Mouse (Mus musculus) thymus, adult 2 months (tissue): ENCODE data around the gene Slx1b. TPM values are rescaled to one million over a fixed set of nuclear protein-coding genes. Genes with fewer than 3 reads are reported as not detected.

Experiments used
- DNase-seq: peaks from one replicate; pipeline ENCODE4 v3.0.0; 2021
- H3K27ac ChIP-seq: fragments of 200-500 bp; 2 replicates; pipeline ENCODE4 v1.5.1; 2012; ENCODE audit warnings: low read length, control low read depth; ENCODE audit not compliant: control insufficient read depth, insufficient read depth
- H3K27me3 ChIP-seq: fragments of 200-500 bp; 2 replicates; pipeline ENCODE4 v1.6.1; 2012; ENCODE audit warnings: mild to moderate bottlenecking, low read length, moderate library complexity, mixed read lengths; ENCODE audit not compliant: control insufficient read depth, insufficient read depth
- H3K36me3 ChIP-seq: fragments of 200-500 bp; 2 replicates; pipeline ENCODE4 v1.6.1; 2012; ENCODE audit warnings: mild to moderate bottlenecking, low read length, moderate library complexity; ENCODE audit not compliant: control insufficient read depth, insufficient read depth
- H3K4me1 ChIP-seq: fragments of 200-500 bp; replicated peaks from 2 replicates; pipeline ENCODE4 v1.6.1; 2012; ENCODE audit warnings: low read length; ENCODE audit not compliant: control insufficient read depth, insufficient read depth
- H3K4me3 ChIP-seq: fragments of 200-500 bp; 2 replicates; pipeline ENCODE4 v1.5.1; 2012; ENCODE audit warnings: mild to moderate bottlenecking, low read length, control low read depth, moderate library complexity; ENCODE audit not compliant: control insufficient read depth, insufficient read depth
- CTCF ChIP-seq: fragments of 200-500 bp; IDR thresholded peaks from 2 replicates; pipeline ENCODE4 v1.5.1; 2012; ENCODE audit warnings: mild to moderate bottlenecking, control low read depth, low read length, moderate library complexity, borderline replicate concordance; ENCODE audit not compliant: control insufficient read depth, poor library complexity, insufficient read depth; ENCODE audit errors: extremely low read depth
- POLR2A ChIP-seq: fragments of 200-500 bp; IDR thresholded peaks from 2 replicates; pipeline ENCODE4 v1.6.1; 2012; ENCODE audit warnings: mild to moderate bottlenecking, low read length, control low read depth, moderate library complexity; ENCODE audit not compliant: control insufficient read depth, poor library complexity, insufficient read depth; ENCODE audit errors: extremely low read depth
- WGBS: fragments of 180-500 bp; shearing (Covaris S2); methylation state at CpG from one replicate; pipeline ENCODE4 v1.1.7; 2018; 5-methylcytosine and 5-hydroxymethylcytosine counted together
- polyA plus RNA-seq: library from polyadenylated mRNA; depleted of rRNA; stranded (reverse); fragments of >200 nt; gene quantifications from 2 replicates; pipeline ENCODE4 v1.2.3, GENCODE M21; 2012

The Slx1b gene
- polyA plus RNA-seq, 1 experiment = 34.6 TPM

- TF ChIP-seq CTCF = no peak
- no peak for TF ChIP-seq POLR2A
- no peak overlapping the region for H3K4me3 ChIP-seq
- 96% methylated on average over 3 of the region's 3 CpGs for WGBS
- no peak for DNase-seq
- H3K27ac ChIP-seq = no peak overlapping the region
- no peaks in the 10 kb centered on the region for H3K27me3 ChIP-seq
- H3K36me3 ChIP-seq = peaks cover 12% of the 10 kb centered on the region
- H3K4me1 ChIP-seq = 0 out of 2 replicates have a peak, but pooled peaks cover 2% of the 10 kb centered on the region
Measured at GRCm38 (mm10) chr7:126670152-126670551, 25.4 kb downstream of the Slx1b start.

- Histone ChIP-seq H3K4me1 (0 out of 2 replicates have a peak, but pooled peaks cover 2% of the 10 kb centered on the region), H3K27me3 (no peaks in the 10 kb centered on the region), H3K27ac (no peak overlapping the region), H3K36me3 (peaks cover 27% of the 10 kb centered on the region), H3K4me3 (no peak overlapping the region)
- WGBS = 66% methylated on average over 5 of the region's 5 CpGs
- no peak for DNase-seq
- no peak for TF ChIP-seq POLR2A
- no peak for TF ChIP-seq CTCF
Measured at GRCm38 (mm10) chr7:126668452-126668851, 27.1 kb downstream of the Slx1b start.

GRCm38 (mm10) chr7:126667495-126668090, 28.0 kb downstream of the Slx1b start:
- 70% methylated on average over 9 of the region's 9 CpGs for WGBS
- H3K4me3 ChIP-seq = no peak overlapping the region
- no peak for DNase-seq
- H3K27me3 ChIP-seq = no peaks in the 10 kb centered on the region
- TF ChIP-seq CTCF = no peak
- no peak for TF ChIP-seq POLR2A
- 0 out of 2 replicates have a peak, but pooled peaks cover 2% of the 10 kb centered on the region for H3K4me1 ChIP-seq
- peaks cover 25% of the 10 kb centered on the region for H3K36me3 ChIP-seq
- no peak overlapping the region for H3K27ac ChIP-seq

GRCm38 (mm10) chr7:126665269-126665668, 30.3 kb downstream of the Slx1b start:
- 98% methylated on average over 3 of the region's 3 CpGs for WGBS
- no peaks in the 10 kb centered on the region for H3K27me3 ChIP-seq
- H3K27ac ChIP-seq = no peak overlapping the region
- 0 out of 2 replicates have a peak, but pooled peaks cover 2% of the 10 kb centered on the region for H3K4me1 ChIP-seq
- DNase-seq = no peak
- peaks cover 23% of the 10 kb centered on the region for H3K36me3 ChIP-seq
- TF ChIP-seq CTCF = no peak
- TF ChIP-seq POLR2A = no peak
- no peak overlapping the region for H3K4me3 ChIP-seq

- DNase-seq = no peak
- WGBS = 86% methylated on average over 8 of the region's 8 CpGs
- Histone ChIP-seq H3K4me1 (0 out of 2 replicates have a peak, but pooled peaks cover 2% of the 10 kb centered on the region), H3K27me3 (no peaks in the 10 kb centered on the region), H3K36me3 (peaks cover 23% of the 10 kb centered on the region), H3K27ac (peak overlapping the region; percentile 33; the same call in 1 of the 2 replicates), H3K4me3 (no peak overlapping the region)
- TF ChIP-seq CTCF = no peak
- no peak for TF ChIP-seq POLR2A
Measured at GRCm38 (mm10) chr7:126663646-126664045, 31.9 kb downstream of the Slx1b start.

GRCm38 (mm10) chr7:126659771-126660170, 35.8 kb downstream of the Slx1b start:
- H3K4me3 ChIP-seq = no peak overlapping the region
- H3K27me3 ChIP-seq = no peaks in the 10 kb centered on the region
- 96% methylated on average over 3 of the region's 3 CpGs for WGBS
- peaks cover 5% of the 10 kb centered on the region for H3K4me1 ChIP-seq
- H3K27ac ChIP-seq = no peak overlapping the region
- peaks cover 16% of the 10 kb centered on the region for H3K36me3 ChIP-seq
- TF ChIP-seq CTCF (no peak), POLR2A (no peak)
- DNase-seq = no peak
